Mouse (Mus musculus) liver, embryonic 15.5 days (tissue): Measurements from ENCODE around the gene Gm10972. TPM values are rescaled to one million over a fixed set of nuclear protein-coding genes. Genes with fewer than 3 reads are reported as not detected.
"Not testable (repeated sequence)": the region's sequence is repeated elsewhere in the genome, so short reads cannot be mapped to it uniquely, and the experiment has no call there.

Source experiments
- ATAC-seq: fragments of 200-750 bp; cut with Nextera tagmentation; 2 replicates; pipeline ENCODE4 v1.8.0; 2017; ENCODE audit warnings: moderate number of reproducible peaks, mild to moderate bottlenecking, moderate library complexity; ENCODE audit not compliant: insufficient read depth
- H3K27ac ChIP-seq: fragments of 300-500 bp; sonication (generic); replicated peaks from 2 replicates; pipeline ENCODE4 v1.5.1; 2015; ENCODE audit warnings: mild to moderate bottlenecking, inconsistent platforms
- H3K27me3 ChIP-seq: fragments of 300-500 bp; sonication (generic); 2 replicates; pipeline ENCODE4 v1.6.1; 2015; ENCODE audit warnings: mild to moderate bottlenecking, inconsistent platforms
- H3K36me3 ChIP-seq: fragments of 300-500 bp; sonication (generic); replicated peaks from 2 replicates; pipeline ENCODE4 v1.6.1; 2015; ENCODE audit warnings: moderate library complexity, mild to moderate bottlenecking, inconsistent platforms
- H3K4me1 ChIP-seq: fragments of 300-500 bp; sonication (generic); replicated peaks from 2 replicates; pipeline ENCODE4 v1.6.1; 2015; ENCODE audit warnings: inconsistent platforms
- H3K4me2 ChIP-seq: fragments of 300-500 bp; sonication (generic); 2 replicates; pipeline ENCODE4 v1.6.1; 2015; ENCODE audit warnings: moderate library complexity, mild to moderate bottlenecking, inconsistent platforms
- H3K4me3 ChIP-seq: fragments of 300-500 bp; sonication (generic); replicated peaks from 2 replicates; pipeline ENCODE4 v1.5.1; 2015; ENCODE audit warnings: mild to moderate bottlenecking, inconsistent platforms
- H3K9ac ChIP-seq: fragments of 300-500 bp; sonication (generic); 2 replicates; pipeline ENCODE4 v1.6.1; 2015; ENCODE audit warnings: moderate library complexity, mild to moderate bottlenecking, inconsistent platforms
- H3K9me3 ChIP-seq: fragments of 300-500 bp; sonication (generic); replicated peaks from 2 replicates; pipeline ENCODE4 v1.6.1; 2016; ENCODE audit warnings: inconsistent platforms
- WGBS: fragments of 180-500 bp; shearing (Covaris S2); methylation state at CpG from one replicate; pipeline ENCODE4 v1.1.7; 2015; ENCODE audit warnings: mixed read lengths; ENCODE audit not compliant: insufficient replicate concordance; 5-methylcytosine and 5-hydroxymethylcytosine counted together
- polyA plus RNA-seq: library from polyadenylated mRNA; unstranded; fragments of >200 nt; fragmentation: Nextera tagmentation; extraction: Ambion mirVana; gene quantifications from 2 replicates; pipeline ENCODE4 v1.2.1, GENCODE M21; 2015

Gm10972 gene
- polyA plus RNA-seq, 1 experiment from 2014 or later, result not detected

- not testable (repeated sequence) for H3K4me2 ChIP-seq, H3K9ac ChIP-seq, H3K36me3 ChIP-seq, H3K4me3 ChIP-seq, H3K9me3 ChIP-seq, H3K27me3 ChIP-seq, ATAC-seq, H3K27ac ChIP-seq
- WGBS, result 87% methylated on average over 3 of the region's 3 CpGs
- H3K4me1 ChIP-seq, result peaks cover 62% of the 10 kb centered on the region
These were observed 45.8 kb downstream of the Gm10972 start for GRCm38 (mm10) chr3:94688698-94689097.

- not testable (repeated sequence) for ATAC-seq, H3K4me3 ChIP-seq, H3K36me3 ChIP-seq, H3K4me2 ChIP-seq, H3K9me3 ChIP-seq, H3K27me3 ChIP-seq, H3K9ac ChIP-seq, H3K27ac ChIP-seq
- 36% methylated on average over 1 of the region's 1 CpGs for WGBS
- peaks cover 60% of the 10 kb centered on the region for H3K4me1 ChIP-seq
These were observed 46.3 kb downstream of the Gm10972 start for GRCm38 (mm10) chr3:94689195-94689594.

GRCm38 (mm10) chr3:94690162-94690561 is 47.2 kb downstream of the Gm10972 start:
- WGBS, result 65% methylated on average over 6 of the region's 6 CpGs
- not testable (repeated sequence) for ATAC-seq, H3K4me3 ChIP-seq, H3K9me3 ChIP-seq, H3K27me3 ChIP-seq, H3K9ac ChIP-seq, H3K4me2 ChIP-seq, H3K36me3 ChIP-seq
- Histone ChIP-seq H3K4me1 (peaks cover 60% of the 10 kb centered on the region), H3K27ac (0 out of 2 replicates have a peak overlapping the region, but pooled peaks have one; percentile 48)

- H3K27ac ChIP-seq, result 0 out of 2 replicates have a peak overlapping the region, but pooled peaks have one; percentile 48
- no peaks in the 10 kb centered on the region for H3K27me3 ChIP-seq
- H3K9ac ChIP-seq, result no peak overlapping the region
- no peaks in the 10 kb centered on the region for H3K36me3 ChIP-seq
- peaks cover 60% of the 10 kb centered on the region for H3K4me1 ChIP-seq
- no peaks in the 10 kb centered on the region for H3K9me3 ChIP-seq
- ATAC-seq, result no peak
- H3K4me2 ChIP-seq, result no peak overlapping the region
- H3K4me3 ChIP-seq, result no peak overlapping the region
These were observed 47.8 kb downstream of the Gm10972 start for GRCm38 (mm10) chr3:94690616-94691247.

GRCm38 (mm10) chr3:94691694-94692093 is 48.8 kb downstream of the Gm10972 start:
- H3K36me3 ChIP-seq, H3K4me2 ChIP-seq, H3K9ac ChIP-seq, ATAC-seq, H3K4me3 ChIP-seq, H3K27ac ChIP-seq, H3K9me3 ChIP-seq, H3K27me3 ChIP-seq: not testable (repeated sequence)
- WGBS, result 68% methylated on average over 4 of the region's 4 CpGs
- peaks cover 60% of the 10 kb centered on the region for H3K4me1 ChIP-seq

Other genes starting within 250 kb of the Gm10972 start
- 0.02 TPM in 1 of 2 replicates, not detected in the other for gene Lingo4, start 244.6 kb upstream of the Gm10972 start, polyA plus RNA-seq
- 8.7 and 9.9 TPM in 2 replicates for gene Tdrkh, start 229.8 kb upstream of the Gm10972 start, polyA plus RNA-seq
- gene Mrpl9, start 199.8 kb upstream of the Gm10972 start, polyA plus RNA-seq, result 33.0 and 35.5 TPM in 2 replicates
- 0.17 and 0.44 TPM in 2 replicates for gene Oaz3, start 199.2 kb upstream of the Gm10972 start, polyA plus RNA-seq
- 0.24 and 0.54 TPM in 2 replicates for gene Celf3, start 164.8 kb upstream of the Gm10972 start, polyA plus RNA-seq
- gene Riiad1, start 162.8 kb upstream of the Gm10972 start, polyA plus RNA-seq, result 0.35 TPM in 1 of 2 replicates, not detected in the other
- gene Snx27, start 60.4 kb upstream of the Gm10972 start, polyA plus RNA-seq, result 12.0 and 12.1 TPM in 2 replicates
- 10.9 and 12.6 TPM in 2 replicates for gene Tuft1, start 15.8 kb downstream of the Gm10972 start, polyA plus RNA-seq
- 69.0 and 92.7 TPM in 2 replicates for gene Selenbp2, start 50.4 kb downstream of the Gm10972 start, polyA plus RNA-seq
- 11.2 and 14.1 TPM in 2 replicates for gene Cgn, start 143.4 kb downstream of the Gm10972 start, polyA plus RNA-seq
- gene Pogz, start 194.5 kb downstream of the Gm10972 start, polyA plus RNA-seq, result 2.9 and 3.3 TPM in 2 replicates
- 166 and 172 TPM in 2 replicates for gene Psmb4, start 243.8 kb downstream of the Gm10972 start, polyA plus RNA-seq